Mouse (Mus musculus): Measurements from ENCODE around the gene Rgcc. TPM values are rescaled to one million over a fixed set of nuclear protein-coding genes. Genes with fewer than 3 reads are reported as not detected.

Gene Rgcc
- polyA plus RNA-seq, 1 experiment from 2014 or later, result 81.5 TPM

GRCm38 (mm10) chr14:79298314-79298992, 3.0 kb downstream of the Rgcc start:
- Histone ChIP-seq H3K9me3 (replicated peaks; ENCODE audit: control insufficient read depth, low read length) (no peaks in the 10 kb centered on the region), H3K9ac (ENCODE audit: low read length) (0 out of 2 replicates have a peak overlapping the region, but pooled peaks have one; percentile 21), H3K27me3 (replicated peaks; ENCODE audit: control insufficient read depth, insufficient read depth, low read length) (no peaks in the 10 kb centered on the region), H3K27ac (ENCODE audit: low read depth, low read length) (no peak overlapping the region), H3K36me3 (ENCODE audit: control insufficient read depth, insufficient read depth, low read length) (no peaks in the 10 kb centered on the region), H3K4me3 (ENCODE audit: low read depth, low read length) (peak overlapping the region; percentile 16; the same call in 1 of the 2 replicates), H3K4me1 (ENCODE audit: control insufficient read depth, insufficient read depth, low read length) (peaks cover 6% of the 10 kb centered on the region), H3K4me2 (ENCODE audit: low read length) (peak overlapping the region; percentile 39)
- no peak for DNase-seq (ENCODE audit: low spot score)
- ATAC-seq, result no peak
- 61% methylated on average over 7 of the region's 7 CpGs for WGBS

- H3K36me3 ChIP-seq (ENCODE audit: control insufficient read depth, insufficient read depth, low read length), result no peaks in the 10 kb centered on the region
- H3K27me3 ChIP-seq (replicated peaks; ENCODE audit: control insufficient read depth, insufficient read depth, low read length), result no peaks in the 10 kb centered on the region
- peak; percentile 72 for DNase-seq (ENCODE audit: low spot score)
- H3K9me3 ChIP-seq (replicated peaks; ENCODE audit: control insufficient read depth, low read length), result no peaks in the 10 kb centered on the region
- peaks cover 6% of the 10 kb centered on the region for H3K4me1 ChIP-seq (ENCODE audit: control insufficient read depth, insufficient read depth, low read length)
- no peak overlapping the region; the same call in 1 of the 2 replicates for H3K4me3 ChIP-seq (ENCODE audit: low read depth, low read length)
- no peak overlapping the region; the same call in 1 of the 2 replicates for H3K27ac ChIP-seq (ENCODE audit: low read depth, low read length)
- H3K4me2 ChIP-seq (ENCODE audit: low read length), result peak overlapping the region; percentile 39
- H3K9ac ChIP-seq (ENCODE audit: low read length), result no peak overlapping the region
- no peak for ATAC-seq
- 17% methylated on average over 5 of the region's 5 CpGs for WGBS
Measured at GRCm38 (mm10) chr14:79296836-79297235, 4.6 kb downstream of the Rgcc start.

GRCm38 (mm10) chr14:79296201-79296600, 5.2 kb downstream of the Rgcc start:
- H3K36me3 ChIP-seq (ENCODE audit: control insufficient read depth, insufficient read depth, low read length), result no peaks in the 10 kb centered on the region
- no peaks in the 10 kb centered on the region for H3K9me3 ChIP-seq (replicated peaks; ENCODE audit: control insufficient read depth, low read length)
- no peaks in the 10 kb centered on the region for H3K27me3 ChIP-seq (replicated peaks; ENCODE audit: control insufficient read depth, insufficient read depth, low read length)
- H3K27ac ChIP-seq (ENCODE audit: low read depth, low read length), result no peak overlapping the region
- WGBS, result 78% methylated on average over 7 of the region's 7 CpGs
- no peak overlapping the region for H3K4me3 ChIP-seq (ENCODE audit: low read depth, low read length)
- ATAC-seq, result no peak
- H3K9ac ChIP-seq (ENCODE audit: low read length), result no peak overlapping the region
- H3K4me2 ChIP-seq (ENCODE audit: low read length), result peak overlapping the region; percentile 19
- no peak for DNase-seq (ENCODE audit: low spot score)
- H3K4me1 ChIP-seq (ENCODE audit: control insufficient read depth, insufficient read depth, low read length), result peaks cover 9% of the 10 kb centered on the region

GRCm38 (mm10) chr14:79295579-79295978, 5.9 kb downstream of the Rgcc start:
- no peak overlapping the region for H3K4me3 ChIP-seq (ENCODE audit: low read depth, low read length)
- ATAC-seq, result no peak
- H3K9ac ChIP-seq (ENCODE audit: low read length), result no peak overlapping the region
- H3K4me2 ChIP-seq (ENCODE audit: low read length), result peak overlapping the region; percentile 19; the same call in 1 of the 2 replicates
- peaks cover 13% of the 10 kb centered on the region for H3K4me1 ChIP-seq (ENCODE audit: control insufficient read depth, insufficient read depth, low read length)
- no peaks in the 10 kb centered on the region for H3K9me3 ChIP-seq (replicated peaks; ENCODE audit: control insufficient read depth, low read length)
- no peak overlapping the region for H3K27ac ChIP-seq (ENCODE audit: low read depth, low read length)
- no peaks in the 10 kb centered on the region for H3K36me3 ChIP-seq (ENCODE audit: control insufficient read depth, insufficient read depth, low read length)
- no peak for DNase-seq (ENCODE audit: low spot score)
- no peaks in the 10 kb centered on the region for H3K27me3 ChIP-seq (replicated peaks; ENCODE audit: control insufficient read depth, insufficient read depth, low read length)
- 72% methylated on average over 9 of the region's 9 CpGs for WGBS

- 0 out of 2 replicates have a peak, but pooled peaks cover 3% of the 10 kb centered on the region for H3K36me3 ChIP-seq (ENCODE audit: control insufficient read depth, insufficient read depth, low read length)
- H3K27me3 ChIP-seq (replicated peaks; ENCODE audit: control insufficient read depth, insufficient read depth, low read length), result no peaks in the 10 kb centered on the region
- H3K9me3 ChIP-seq (replicated peaks; ENCODE audit: control insufficient read depth, low read length), result no peaks in the 10 kb centered on the region
- no peak for ATAC-seq
- H3K27ac ChIP-seq (ENCODE audit: low read depth, low read length), result no peak overlapping the region
- WGBS, result 71% methylated on average over 5 of the region's 5 CpGs
- no peak overlapping the region for H3K9ac ChIP-seq (ENCODE audit: low read length)
- no peak overlapping the region for H3K4me2 ChIP-seq (ENCODE audit: low read length)
- DNase-seq (ENCODE audit: low spot score), result no peak
- no peak overlapping the region for H3K4me3 ChIP-seq (ENCODE audit: low read depth, low read length)
- H3K4me1 ChIP-seq (ENCODE audit: control insufficient read depth, insufficient read depth, low read length), result peaks cover 19% of the 10 kb centered on the region
Measured at GRCm38 (mm10) chr14:79294950-79295349, 6.5 kb downstream of the Rgcc start.

- H3K27ac ChIP-seq (ENCODE audit: low read depth, low read length), result no peak overlapping the region
- H3K4me3 ChIP-seq (ENCODE audit: low read depth, low read length), result no peak overlapping the region
- H3K36me3 ChIP-seq (ENCODE audit: control insufficient read depth, insufficient read depth, low read length), result 0 out of 2 replicates have a peak, but pooled peaks cover 6% of the 10 kb centered on the region
- DNase-seq (ENCODE audit: low spot score) (no peak), ATAC-seq (no peak)
- WGBS, result 77% methylated on average over 8 of the region's 8 CpGs
- peaks cover 20% of the 10 kb centered on the region for H3K4me1 ChIP-seq (ENCODE audit: control insufficient read depth, insufficient read depth, low read length)
- H3K27me3 ChIP-seq (replicated peaks; ENCODE audit: control insufficient read depth, insufficient read depth, low read length), result no peaks in the 10 kb centered on the region
- H3K9ac ChIP-seq (ENCODE audit: low read length), result no peak overlapping the region
- no peak overlapping the region for H3K4me2 ChIP-seq (ENCODE audit: low read length)
- no peaks in the 10 kb centered on the region for H3K9me3 ChIP-seq (replicated peaks; ENCODE audit: control insufficient read depth, low read length)
Measured at GRCm38 (mm10) chr14:79294051-79294814, 7.2 kb downstream of the Rgcc start.

- H3K9me3 ChIP-seq (replicated peaks; ENCODE audit: control insufficient read depth, low read length), result no peaks in the 10 kb centered on the region
- ATAC-seq (no peak), DNase-seq (ENCODE audit: low spot score) (no peak)
- H3K27ac ChIP-seq (ENCODE audit: low read depth, low read length), result no peak overlapping the region
- H3K9ac ChIP-seq (ENCODE audit: low read length), result no peak overlapping the region
- no peak overlapping the region for H3K4me3 ChIP-seq (ENCODE audit: low read depth, low read length)
- peaks cover 20% of the 10 kb centered on the region for H3K4me1 ChIP-seq (ENCODE audit: control insufficient read depth, insufficient read depth, low read length)
- 0 out of 2 replicates have a peak, but pooled peaks cover 6% of the 10 kb centered on the region for H3K36me3 ChIP-seq (ENCODE audit: control insufficient read depth, insufficient read depth, low read length)
- H3K4me2 ChIP-seq (ENCODE audit: low read length), result no peak overlapping the region
- WGBS, result 22% methylated on average over 12 of the region's 16 CpGs
- H3K27me3 ChIP-seq (replicated peaks; ENCODE audit: control insufficient read depth, insufficient read depth, low read length), result no peaks in the 10 kb centered on the region
Measured at GRCm38 (mm10) chr14:79293119-79293780, 8.2 kb downstream of the Rgcc start.

- peaks cover 15% of the 10 kb centered on the region for H3K4me1 ChIP-seq (ENCODE audit: control insufficient read depth, insufficient read depth, low read length)
- ATAC-seq, result no peak
Measured at GRCm38 (mm10) chr14:79291629-79292028, 9.8 kb downstream of the Rgcc start.

More at GRCm38 (mm10) chr14:79291629-79292028, 9.8 kb downstream of the Rgcc start:
- no peak for DNase-seq (ENCODE audit: low spot score)
- H3K9me3 ChIP-seq (replicated peaks; ENCODE audit: control insufficient read depth, low read length), result no peaks in the 10 kb centered on the region
- H3K27me3 ChIP-seq (replicated peaks; ENCODE audit: control insufficient read depth, insufficient read depth, low read length), result no peaks in the 10 kb centered on the region
- H3K27ac ChIP-seq (ENCODE audit: low read depth, low read length), result no peak overlapping the region
- no peak overlapping the region for H3K4me3 ChIP-seq (ENCODE audit: low read depth, low read length)
- H3K9ac ChIP-seq (ENCODE audit: low read length), result no peak overlapping the region
- 0 out of 2 replicates have a peak, but pooled peaks cover 9% of the 10 kb centered on the region for H3K36me3 ChIP-seq (ENCODE audit: control insufficient read depth, insufficient read depth, low read length)
- H3K4me2 ChIP-seq (ENCODE audit: low read length), result no peak overlapping the region
- 65% methylated on average over 4 of the region's 4 CpGs for WGBS
